Mouse (Mus musculus): Measurements from ENCODE around the gene Rtn4r.

GRCm38 (mm10) chr16:18198365-18199098, 71.1 kb downstream of the Rtn4r start:
- TF ChIP-seq POLR2A (IDR thresholded peaks at IDR 0.05; ENCODE audit: borderline replicate concordance, low read depth, low read length): no peak
- TF ChIP-seq CTCF (IDR thresholded peaks at IDR 0.05; ENCODE audit: low read depth, low read length): no peak
